ENCODE assay signal across 9 mouse cellular contexts in genomic region chr4:41286420-41286819, GRCm38 (mm10). TPM values are rescaled to one million over a fixed set of nuclear protein-coding genes. Genes with fewer than 3 reads are reported as not detected.
DNase-seq lines count a peak whose midpoint lies in the region; ATAC-seq and TF ChIP-seq lines count a peak whose summit lies in the region.
"Had no signal": no experiment of that assay in that cellular context is flagged by ENCODE, and none has a peak within 500 bp of the region (broad histone marks: within the 10 kb centered on the region; RNA-seq: fewer than 3 reads in every experiment).

No protein-coding gene starts in this region.

- no peak overlapping the region for H3K9ac ChIP-seq in CH12.LX (ENCODE audit: insufficient read depth, low read depth)
- H3K9ac ChIP-seq in intestine, embryonic 15.5 days = no peak overlapping the region

- in situ Hi-C loops in CH12.LX (cut with MboI; ENCODE audit: low pct_ligation_motif_present, low pct_unique_long_range_greater_than_20kb, low sequenced_read_pairs) = no loop called here

- no peaks in the 10 kb centered on the region for H3K27me3 ChIP-seq in CH12.LX (replicated peaks)
- H3K27me3 ChIP-seq in intestine, embryonic 15.5 days (replicated peaks) = no peaks in the 10 kb centered on the region
- H3K27me3 ChIP-seq: megakaryocyte, embryonic 14.5 days had no signal

- WGBS in intestine, embryonic 15.5 days = 18% methylated on average over 3 of the region's 3 CpGs

- DNase-seq in adrenal gland, postnatal 14 days = peak; percentile 34
- DNase-seq in adrenal gland, adult 18-20 months (ENCODE audit: low spot score in 2 of 2) = no peak
- DNase-seq in layer of hippocampus, adult 2 months (ENCODE audit: low spot score in 2 of 2) = peak; percentile 29 to 57
- DNase-seq in layer of hippocampus, adult 9-11 months = no peak
- peak; percentile 53 for DNase-seq in CH12.LX (ENCODE audit: extremely low read depth)
- DNase-seq in embryo, embryonic 11.5 days (ENCODE audit: low read depth, low spot score) = peak; percentile 23
- peak; percentile 57 for DNase-seq in lung, postnatal 10 days

- peak; percentile 90 for TF ChIP-seq CTCF in layer of hippocampus, adult 2 months (conservative IDR thresholded peaks at IDR 0.05)
- TF ChIP-seq CTCF in CH12.LX (conservative IDR thresholded peaks at IDR 0.05 in 1 of 2, IDR thresholded peaks at IDR 0.05 in 1 of 2; ENCODE audit: low read depth in 2 of 2, low read length in 2 of 2) = peak; percentile 54 to 83

- H3K4me1 ChIP-seq in CH12.LX (ENCODE audit: control insufficient read depth in 1 of 2, insufficient read depth in 2 of 2) = 0 out of 4 replicates have a peak, but pooled peaks cover 0 to 2% of the 10 kb centered on the region in 2 experiments
- no peaks in the 10 kb centered on the region for H3K4me1 ChIP-seq in intestine, embryonic 15.5 days (replicated peaks)

- no peak for ATAC-seq in intestine, embryonic 15.5 days

- H3K9me3 ChIP-seq in CH12.LX (replicated peaks; ENCODE audit: low read length) = no peaks in the 10 kb centered on the region
- H3K9me3 ChIP-seq in intestine, embryonic 15.5 days = no peaks in the 10 kb centered on the region
- H3K9me3 ChIP-seq: megakaryocyte, embryonic 14.5 days had no signal

- H3K4me3 ChIP-seq in layer of hippocampus, adult 2 months = no peak overlapping the region
- H3K4me3 ChIP-seq in CH12.LX (replicated peaks in 1 of 3; ENCODE audit: low read depth in 2 of 3, low read length in 2 of 3, poor library complexity in 1 of 3) = no peak overlapping the region
- no peak overlapping the region for H3K4me3 ChIP-seq in intestine, embryonic 15.5 days (replicated peaks)
- H3K4me3 ChIP-seq: megakaryocyte, embryonic 14.5 days had no signal

- H3K4me2 ChIP-seq in CH12.LX (ENCODE audit: insufficient read depth, low read depth, poor library complexity, severe bottlenecking) = no peak overlapping the region
- no peak overlapping the region for H3K4me2 ChIP-seq in intestine, embryonic 15.5 days (replicated peaks)

- no peak overlapping the region for H3K27ac ChIP-seq in layer of hippocampus, adult 2 months
- no peak overlapping the region for H3K27ac ChIP-seq in CH12.LX (ENCODE audit: insufficient read depth, low read depth)
- no peak overlapping the region for H3K27ac ChIP-seq in intestine, embryonic 15.5 days

- TF ChIP-seq POLR2A in CH12.LX (IDR thresholded peaks at IDR 0.05; ENCODE audit: low read depth, low read length) = no peak

- H3K79me2 ChIP-seq in CH12.LX (replicated peaks; ENCODE audit: control insufficient read depth, extremely low read depth, insufficient read depth, poor library complexity, severe bottlenecking) = no peaks in the 10 kb centered on the region

- peak; percentile 82 for TF ChIP-seq RAD21 in CH12.LX (IDR thresholded peaks at IDR 0.05; ENCODE audit: low read depth, low read length)

- dilution Hi-C loops in CH12.LX (cut with MboI; ENCODE audit: extremely low pct_ligation_motif_present, extremely low pct_unique_long_range_greater_than_20kb, low sequenced_read_pairs) = no loop called here

- H3K36me3 ChIP-seq in CH12.LX (replicated peaks in 1 of 2; ENCODE audit: control insufficient read depth in 1 of 2, insufficient read depth in 1 of 2, low read length in 1 of 2) = peaks cover 9 to 18% of the 10 kb centered on the region in 2 experiments
- peaks cover 6% of the 10 kb centered on the region for H3K36me3 ChIP-seq in intestine, embryonic 15.5 days

- TF ChIP-seq EP300 in CH12.LX (IDR thresholded peaks at IDR 0.05; ENCODE audit: low read length) = no peak

TF ChIP-seq in CH12.LX, 34 proteins besides CTCF, POLR2A, EP300 and RAD21:
- TF ChIP-seq SMC3 (IDR thresholded peaks at IDR 0.05; ENCODE audit: low read depth, low read length) (peak; percentile 71), USF2 (conservative IDR thresholded peaks at IDR 0.05; ENCODE audit: low read depth, low read length) (no peak), MYC (IDR thresholded peaks at IDR 0.05; ENCODE audit: low read depth, low read length) (peak; percentile 50; the same call in 1 of the 2 replicates), IRF4 (IDR thresholded peaks at IDR 0.05; ENCODE audit: low read depth, low read length) (no peak), BHLHE40 (IDR thresholded peaks at IDR 0.05; ENCODE audit: low read depth, low read length) (no peak), JUND (conservative IDR thresholded peaks at IDR 0.05; ENCODE audit: low read depth, low read length) (no peak; the same call in 1 of the 2 replicates), MAZ (IDR thresholded peaks at IDR 0.05; ENCODE audit: low read depth, low read length) (no peak), TCF12 (IDR thresholded peaks at IDR 0.05; ENCODE audit: low read depth, low read length) (no peak)

RNA-seq across cellular contexts. Expression of gene Ubap2, which starts 11.5 kb away (rescaled TPM):
- total RNA-seq in adrenal gland, postnatal 14 days (2021) = 42.1 and 44.8 TPM in 2 replicates
- total RNA-seq in adrenal gland, adult 18-20 months (2021) = 10 to 100 TPM; 35.4 to 36.2 TPM
- total RNA-seq in layer of hippocampus, adult 2 months (2021) = 10 to 100 TPM; 40.9 to 45.0 TPM
- total RNA-seq in CH12.LX (2012; rRNA removed) (17.2 and 17.4 TPM in 2 replicates), CH12.LX (2014; rRNA removed) (5.4 and 5.7 TPM in 2 replicates)
- polyA plus RNA-seq in CH12.LX (2012; ENCODE audit: insufficient read length, low read depth) = 115 and 135 TPM in 2 replicates
- polyA plus RNA-seq in intestine, embryonic 15.5 days (2015; fragmentation: Nextera tagmentation; extraction: Ambion mirVana) = 50.1 and 52.2 TPM in 2 replicates

RNA-seq across cellular contexts. Expression of gene Dcaf12, which starts 28.3 kb away (rescaled TPM):
- total RNA-seq in adrenal gland, postnatal 14 days (2021) = 53.7 and 57.3 TPM in 2 replicates
- 10 to 100 TPM; 41.0 to 53.2 TPM for total RNA-seq in adrenal gland, adult 18-20 months (2021)
- total RNA-seq in layer of hippocampus, adult 2 months (2021) = 10 to 100 TPM; 41.0 to 41.4 TPM
- 24.3 and 31.3 TPM in 2 replicates for total RNA-seq in CH12.LX (2012; rRNA removed)
- 30.8 and 33.7 TPM in 2 replicates for total RNA-seq in CH12.LX (2014; rRNA removed)
- polyA plus RNA-seq in CH12.LX (2012; ENCODE audit: insufficient read length, low read depth) = 36.7 and 42.0 TPM in 2 replicates
- 51.6 and 55.0 TPM in 2 replicates for polyA plus RNA-seq in intestine, embryonic 15.5 days (2015; fragmentation: Nextera tagmentation; extraction: Ambion mirVana)

Comparison
In these comparisons a context has a peak if more than half of its experiments do, and no peak if none do; other contexts are left out.
1. DNase-seq: peak in adrenal gland, postnatal 14 days (single experiment), layer of hippocampus, adult 2 months (2 of 2), CH12.LX (single experiment), embryo, embryonic 11.5 days (single experiment) and lung, postnatal 10 days (single experiment); none in adrenal gland, adult 18-20 months (0 of 2) and layer of hippocampus, adult 9-11 months (single experiment).